Mouse (Mus musculus) embryonic fibroblast, embryonic 13.5 days (primary cell): ENCODE measurements around the gene Dtl.

Experiments
- CTCF ChIP-seq: IDR thresholded peaks from 2 replicates; pipeline ENCODE4 v1.5.1; 2011; ENCODE audit warnings: mild to moderate bottlenecking, control low read depth, low read length, moderate library complexity, borderline replicate concordance; ENCODE audit not compliant: insufficient read depth
- POLR2A ChIP-seq: IDR thresholded peaks from 2 replicates; pipeline ENCODE4 v1.6.1; 2011; ENCODE audit warnings: low read depth, mild to moderate bottlenecking, control low read depth, low read length, moderate library complexity

DNA sequence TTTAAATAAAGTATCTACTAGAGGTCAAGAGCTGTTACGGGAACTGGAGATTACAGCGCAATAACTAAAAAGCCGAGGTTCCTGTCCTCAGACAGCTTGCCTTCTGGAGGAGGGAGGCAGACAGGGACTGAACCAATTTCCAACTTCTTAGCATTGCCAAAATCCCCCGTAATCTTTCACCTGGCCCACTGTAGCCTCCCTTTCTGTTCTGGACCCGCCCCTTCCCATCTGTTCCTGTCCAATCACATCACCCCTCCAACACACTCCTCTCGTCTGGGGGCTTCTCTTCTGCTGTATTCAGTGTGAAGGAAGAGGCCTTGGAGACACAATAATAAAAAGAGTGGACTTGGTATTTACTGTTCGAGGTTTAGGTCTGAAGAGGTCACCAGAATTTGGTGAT is 55.1 kb downstream of the Dtl start:
- TF ChIP-seq POLR2A = no peak
- TF ChIP-seq CTCF = no peak
